Mouse (Mus musculus) testis, adult 2 months (tissue): Measurements from ENCODE around the gene Sap30. TPM values are rescaled to one million over a fixed set of nuclear protein-coding genes. Genes with fewer than 3 reads are reported as not detected.

Experiments
- H3K27ac ChIP-seq: fragments of 200-500 bp; 2 replicates; pipeline ENCODE4 v1.5.1; 2012; ENCODE audit warnings: low read depth, low read length; ENCODE audit not compliant: control insufficient read depth, insufficient read depth
- H3K27me3 ChIP-seq: fragments of 200-500 bp; 2 replicates; pipeline ENCODE4 v1.6.1; 2012; ENCODE audit warnings: mild to moderate bottlenecking, low read length, moderate library complexity; ENCODE audit not compliant: control insufficient read depth, insufficient read depth
- H3K36me3 ChIP-seq: fragments of 200-500 bp; 2 replicates; pipeline ENCODE4 v1.6.1; 2012; ENCODE audit warnings: mild to moderate bottlenecking, low read length; ENCODE audit not compliant: control insufficient read depth, insufficient read depth
- H3K4me1 ChIP-seq: fragments of 200-500 bp; 2 replicates; pipeline ENCODE4 v1.6.1; 2012; ENCODE audit warnings: low read length; ENCODE audit not compliant: control insufficient read depth, insufficient read depth
- H3K4me3 ChIP-seq: fragments of 200-500 bp; 2 replicates; pipeline ENCODE4 v1.5.1; 2012; ENCODE audit warnings: low read depth, mild to moderate bottlenecking, low read length, moderate library complexity, mixed read lengths; ENCODE audit not compliant: control insufficient read depth
- CTCF ChIP-seq: fragments of 200-500 bp; IDR thresholded peaks from 2 replicates; pipeline ENCODE4 v1.5.1; 2012; ENCODE audit warnings: low read depth, mild to moderate bottlenecking, inconsistent platforms, low read length, moderate library complexity; ENCODE audit not compliant: control insufficient read depth, insufficient read depth, insufficient replicate concordance
- POLR2A ChIP-seq: fragments of 200-500 bp; IDR thresholded peaks from 2 replicates; pipeline ENCODE4 v1.6.1; 2012; ENCODE audit warnings: low read depth, mild to moderate bottlenecking, inconsistent platforms, low read length, moderate library complexity; ENCODE audit not compliant: control insufficient read depth
- polyA plus RNA-seq: library from polyadenylated mRNA; depleted of rRNA; stranded (reverse); fragments of >200 nt; gene quantifications from 2 replicates; pipeline ENCODE4 v1.2.3, GENCODE M21; 2012

Sap30 gene
- polyA plus RNA-seq, 1 experiment, result 10.5 TPM

- no peaks in the 10 kb centered on the region for H3K4me1 ChIP-seq
- TF ChIP-seq CTCF (no peak), POLR2A (no peak)
- no peaks in the 10 kb centered on the region for H3K27me3 ChIP-seq
- H3K36me3 ChIP-seq, result no peaks in the 10 kb centered on the region
- H3K4me3 ChIP-seq, result no peak overlapping the region
- no peak overlapping the region for H3K27ac ChIP-seq
Measured at GRCm38 (mm10) chr8:57473751-57474150, 13.9 kb downstream of the Sap30 start.

- Histone ChIP-seq H3K4me1 (no peaks in the 10 kb centered on the region), H3K36me3 (no peaks in the 10 kb centered on the region), H3K27me3 (no peaks in the 10 kb centered on the region), H3K4me3 (no peak overlapping the region), H3K27ac (no peak overlapping the region)
- no peak for TF ChIP-seq CTCF
- TF ChIP-seq POLR2A, result no peak
Measured at GRCm38 (mm10) chr8:57470863-57471262, 16.8 kb downstream of the Sap30 start.

DNA sequence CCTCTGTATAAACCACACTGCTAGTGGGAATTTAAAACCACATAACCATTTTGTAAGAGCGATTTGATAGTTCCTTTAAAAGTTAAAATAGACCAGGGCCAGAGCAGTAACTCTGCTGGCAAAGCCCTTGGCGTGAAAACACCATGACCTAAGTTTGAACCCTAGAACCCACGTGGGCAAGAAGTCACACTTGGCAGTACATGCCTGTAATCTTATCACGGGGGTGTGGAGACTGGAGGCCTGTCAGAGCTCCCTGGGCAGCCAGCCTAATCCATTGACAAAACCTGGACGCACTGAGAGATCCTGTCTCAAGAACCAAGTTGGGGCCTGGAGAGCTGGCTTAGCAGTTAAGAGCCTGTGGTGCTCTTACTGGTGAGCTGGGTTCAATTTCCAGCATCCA is 19.0 kb downstream of the Sap30 start:
- no peak overlapping the region for H3K4me3 ChIP-seq
- no peaks in the 10 kb centered on the region for H3K36me3 ChIP-seq
- H3K4me1 ChIP-seq, result no peaks in the 10 kb centered on the region
- no peaks in the 10 kb centered on the region for H3K27me3 ChIP-seq
- TF ChIP-seq POLR2A, result no peak
- H3K27ac ChIP-seq, result no peak overlapping the region

DNA sequence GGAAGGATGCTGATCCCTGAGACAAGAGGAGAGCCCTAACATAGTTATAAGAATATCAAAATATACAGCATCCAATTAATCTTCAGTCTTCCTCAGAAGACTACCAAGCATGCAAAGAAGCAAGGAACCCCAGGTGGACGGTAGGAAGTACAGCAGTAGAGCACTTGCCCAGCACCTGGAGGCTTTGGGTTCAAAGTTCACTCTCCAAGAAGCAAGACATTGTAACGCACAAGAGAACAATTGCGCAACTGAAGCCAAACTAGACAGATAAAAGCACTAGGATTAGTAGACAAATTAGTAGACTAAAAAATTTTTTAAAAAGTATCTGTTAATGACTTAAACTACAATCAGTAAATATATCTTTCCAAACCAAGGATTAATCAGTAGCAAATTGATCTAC is 23.9 kb downstream of the Sap30 start:
- no peak overlapping the region for H3K27ac ChIP-seq
- H3K4me3 ChIP-seq, result no peak overlapping the region
- TF ChIP-seq CTCF, result no peak
- no peak for TF ChIP-seq POLR2A
- H3K27me3 ChIP-seq, result no peaks in the 10 kb centered on the region
- H3K4me1 ChIP-seq, result no peaks in the 10 kb centered on the region
- H3K36me3 ChIP-seq, result no peaks in the 10 kb centered on the region

GRCm38 (mm10) chr8:57462839-57463238 is 24.8 kb downstream of the Sap30 start:
- no peaks in the 10 kb centered on the region for H3K36me3 ChIP-seq
- no peaks in the 10 kb centered on the region for H3K27me3 ChIP-seq
- TF ChIP-seq POLR2A (no peak), CTCF (no peak)
- no peak overlapping the region for H3K27ac ChIP-seq
- no peak overlapping the region for H3K4me3 ChIP-seq
- H3K4me1 ChIP-seq, result no peaks in the 10 kb centered on the region

- H3K27ac ChIP-seq, result no peak overlapping the region
- TF ChIP-seq CTCF (no peak), POLR2A (no peak)
- no peaks in the 10 kb centered on the region for H3K4me1 ChIP-seq
- H3K27me3 ChIP-seq, result no peaks in the 10 kb centered on the region
- no peaks in the 10 kb centered on the region for H3K36me3 ChIP-seq
- H3K4me3 ChIP-seq, result no peak overlapping the region
Measured at GRCm38 (mm10) chr8:57457942-57458341, 29.7 kb downstream of the Sap30 start.

GRCm38 (mm10) chr8:57457152-57457551 is 30.5 kb downstream of the Sap30 start:
- Histone ChIP-seq H3K27me3 (no peaks in the 10 kb centered on the region), H3K4me1 (no peaks in the 10 kb centered on the region), H3K4me3 (no peak overlapping the region), H3K36me3 (no peaks in the 10 kb centered on the region), H3K27ac (no peak overlapping the region)
- TF ChIP-seq CTCF, result no peak
- TF ChIP-seq POLR2A, result no peak

- no peak within 1 kb of the TSS for H3K4me3 ChIP-seq
- H3K4me1 ChIP-seq, result no peaks in the 10 kb centered on the region
- TF ChIP-seq CTCF, result no peak
- no peak for TF ChIP-seq POLR2A
- H3K36me3 ChIP-seq, result no peaks in the 10 kb centered on the region
- no peak within 1 kb of the TSS for H3K27ac ChIP-seq
- no peaks in the 10 kb centered on the region for H3K27me3 ChIP-seq
Measured at GRCm38 (mm10) chr8:57455765-57456164, 31.9 kb downstream of the Sap30 start, which contains the start of gene Scrg1. Gene Scrg1 (plus strand): TSS chr8:57455923.
